Mouse (Mus musculus): ENCODE measurements around the gene Slc41a1. TPM values are rescaled to one million over a fixed set of nuclear protein-coding genes. Genes with fewer than 3 reads are reported as not detected.
"Not testable (repeated sequence)": the region's sequence is repeated elsewhere in the genome, so short reads cannot be mapped to it uniquely, and the experiment has no call there.

The Slc41a1 gene
- polyA plus RNA-seq, 1 experiment from 2014 or later: 9.3 TPM

DNA sequence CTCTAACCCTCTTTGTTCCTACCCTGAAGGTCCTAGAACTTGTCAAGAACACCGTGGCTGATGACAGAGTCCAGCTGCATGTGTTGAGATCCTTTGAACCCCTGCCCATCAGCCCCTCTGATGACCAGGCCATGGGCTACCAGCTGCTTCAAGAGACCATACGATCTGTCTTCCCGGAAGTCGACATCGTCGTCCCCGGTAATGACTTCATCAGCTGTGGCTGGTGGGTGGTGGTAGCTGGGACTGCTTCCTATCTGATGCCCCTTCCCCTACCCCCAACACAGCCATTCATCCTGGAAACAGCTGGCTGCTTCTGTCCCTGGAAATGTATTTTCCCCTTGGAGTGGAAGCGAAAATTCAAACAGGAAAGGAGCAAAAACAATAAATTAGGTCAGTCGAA is 15.3 kb upstream of the Slc41a1 start:
- no peak overlapping the region for H3K9ac ChIP-seq
- H3K4me2 ChIP-seq: no peak overlapping the region
- H3K4me1 ChIP-seq: peaks cover 6% of the 10 kb centered on the region; the same call in 1 of the 2 replicates
- no peak overlapping the region for H3K4me3 ChIP-seq
- WGBS: 39% methylated on average over 9 of the region's 9 CpGs
- no peak for ATAC-seq (ENCODE audit: extremely low read depth, insufficient number of reproducible peaks, low FRiP score, low TSS enrichment)
- H3K27ac ChIP-seq (replicated peaks): no peak overlapping the region
- no peaks in the 10 kb centered on the region for H3K36me3 ChIP-seq
- H3K9me3 ChIP-seq: no peaks in the 10 kb centered on the region
- 0 out of 2 replicates have a peak, but pooled peaks cover 4% of the 10 kb centered on the region for H3K27me3 ChIP-seq (replicated peaks)

DNA sequence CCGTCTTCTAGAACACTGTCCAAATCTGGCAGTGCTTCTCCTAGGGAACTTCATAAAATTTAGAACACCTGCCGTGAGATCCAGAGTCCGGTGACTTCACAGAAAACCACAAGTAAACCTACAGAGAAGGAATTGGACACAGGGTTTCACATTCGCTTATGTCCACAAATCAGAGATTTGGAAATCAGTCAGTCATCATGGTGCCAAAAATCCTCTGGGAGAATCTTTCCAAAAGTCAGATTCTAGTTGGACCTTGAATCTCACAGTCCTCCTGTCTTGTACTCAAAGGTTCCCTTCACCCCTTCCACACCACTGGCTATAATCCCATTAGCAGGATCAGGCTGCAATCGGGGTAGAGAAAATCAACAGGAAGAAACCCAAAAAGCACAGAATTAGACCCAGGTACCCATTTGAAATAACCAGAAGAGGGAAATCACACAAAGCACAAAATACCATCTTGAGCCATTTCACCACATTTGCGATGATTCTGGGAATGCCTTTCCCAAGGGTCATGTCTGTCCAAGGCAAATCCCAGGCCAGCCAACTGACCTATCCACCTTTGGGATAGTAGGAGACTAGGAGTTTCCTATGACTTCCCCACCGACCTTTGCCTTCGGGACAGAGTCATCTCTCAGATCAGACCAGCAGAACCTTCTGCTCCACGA is 14.5 kb upstream of the Slc41a1 start:
- WGBS: 80% methylated on average over 9 of the region's 9 CpGs
- Histone ChIP-seq H3K4me1 (peaks cover 6% of the 10 kb centered on the region; the same call in 1 of the 2 replicates), H3K9ac (no peak overlapping the region), H3K9me3 (no peaks in the 10 kb centered on the region), H3K36me3 (no peaks in the 10 kb centered on the region), H3K27me3 (replicated peaks) (0 out of 2 replicates have a peak, but pooled peaks cover 4% of the 10 kb centered on the region), H3K4me2 (no peak overlapping the region), H3K4me3 (no peak overlapping the region), H3K27ac (replicated peaks) (no peak overlapping the region)
- no peak for ATAC-seq (ENCODE audit: extremely low read depth, insufficient number of reproducible peaks, low FRiP score, low TSS enrichment)

DNA sequence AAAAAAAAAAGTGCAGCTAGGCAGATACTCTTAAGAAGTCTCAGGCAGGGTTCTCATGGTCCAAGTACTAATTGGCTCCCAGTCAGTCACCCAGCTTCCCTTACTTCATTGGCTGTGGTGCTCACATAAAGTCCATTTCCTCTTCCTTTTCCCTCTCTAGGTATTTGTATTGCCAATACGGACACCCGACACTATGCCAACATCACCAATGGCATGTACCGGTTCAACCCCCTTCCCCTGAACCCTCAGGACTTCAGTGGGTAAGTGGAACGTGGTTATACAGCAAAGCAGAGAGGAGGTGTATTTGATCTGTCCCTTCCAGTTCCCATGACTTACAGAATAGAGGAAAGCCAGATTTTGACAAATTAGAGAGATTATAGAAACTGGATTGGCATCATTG is 13.6 kb upstream of the Slc41a1 start:
- 77% methylated on average over 4 of the region's 4 CpGs for WGBS

DNA sequence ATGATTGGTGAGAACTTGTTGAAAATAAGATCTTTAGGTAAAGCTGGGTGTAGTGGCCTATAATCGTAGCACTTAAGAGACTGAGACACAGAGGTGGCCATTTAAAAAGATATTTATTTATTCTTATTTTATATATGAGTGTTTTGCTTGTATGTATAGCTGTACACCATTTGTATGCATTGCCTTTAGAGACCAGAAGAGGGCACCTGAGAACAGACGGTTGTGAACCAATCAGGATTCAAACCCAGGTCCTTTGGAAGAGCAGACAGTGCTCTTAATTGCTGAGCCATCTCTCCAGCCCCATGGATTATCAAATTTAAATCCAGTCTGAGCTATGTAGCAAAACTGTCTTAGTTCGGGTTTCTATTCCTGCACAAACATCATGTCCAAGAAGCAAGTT is 13.1 kb upstream of the Slc41a1 start:
- H3K27ac ChIP-seq (replicated peaks): no peak overlapping the region
- H3K36me3 ChIP-seq: no peaks in the 10 kb centered on the region
- no peaks in the 10 kb centered on the region for H3K9me3 ChIP-seq
- H3K4me3 ChIP-seq: no peak overlapping the region
- WGBS: 80% methylated on average over 3 of the region's 3 CpGs
- H3K4me2 ChIP-seq: no peak overlapping the region
- no peak overlapping the region for H3K9ac ChIP-seq
- peaks cover 6% of the 10 kb centered on the region; the same call in 1 of the 2 replicates for H3K4me1 ChIP-seq
- 0 out of 2 replicates have a peak, but pooled peaks cover 4% of the 10 kb centered on the region for H3K27me3 ChIP-seq (replicated peaks)
- ATAC-seq (ENCODE audit: extremely low read depth, insufficient number of reproducible peaks, low FRiP score, low TSS enrichment): no peak

More for the DNA sequence above, 13.6 kb upstream of the Slc41a1 start:
- ATAC-seq (ENCODE audit: extremely low read depth, insufficient number of reproducible peaks, low FRiP score, low TSS enrichment): no peak
- Histone ChIP-seq H3K4me3 (no peak overlapping the region), H3K36me3 (no peaks in the 10 kb centered on the region), H3K27me3 (replicated peaks) (0 out of 2 replicates have a peak, but pooled peaks cover 4% of the 10 kb centered on the region), H3K4me2 (no peak overlapping the region), H3K27ac (replicated peaks) (no peak overlapping the region), H3K9ac (no peak overlapping the region), H3K4me1 (peaks cover 6% of the 10 kb centered on the region; the same call in 1 of the 2 replicates), H3K9me3 (no peaks in the 10 kb centered on the region)

DNA sequence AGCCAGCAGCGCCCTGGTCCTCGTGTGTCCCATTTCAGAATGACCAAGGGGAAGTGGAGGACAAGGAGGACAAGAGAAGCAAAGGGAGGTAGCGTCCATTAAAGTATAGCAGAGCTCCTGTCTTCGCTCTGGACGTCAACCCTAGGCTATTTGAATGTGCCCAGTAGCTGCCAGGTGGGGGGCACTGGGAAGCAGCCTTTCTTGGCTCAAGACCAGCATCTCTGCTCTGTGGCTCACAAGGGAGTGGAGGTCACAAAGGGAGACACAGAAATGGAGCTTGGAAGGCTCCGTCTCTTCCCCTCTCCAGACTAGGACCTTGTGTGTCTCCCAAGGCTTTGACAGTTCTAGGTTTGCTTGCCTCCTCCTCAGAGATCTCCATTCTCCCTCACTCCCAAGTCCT is 10.4 kb upstream of the Slc41a1 start:
- Histone ChIP-seq H3K4me3 (no peak overlapping the region), H3K27me3 (replicated peaks) (0 out of 2 replicates have a peak, but pooled peaks cover 4% of the 10 kb centered on the region), H3K27ac (replicated peaks) (no peak overlapping the region), H3K9ac (no peak overlapping the region), H3K36me3 (no peaks in the 10 kb centered on the region), H3K4me2 (no peak overlapping the region), H3K4me1 (peaks cover 4% of the 10 kb centered on the region; the same call in 1 of the 2 replicates), H3K9me3 (no peaks in the 10 kb centered on the region)
- ATAC-seq (ENCODE audit: extremely low read depth, insufficient number of reproducible peaks, low FRiP score, low TSS enrichment): no peak
- WGBS: 68% methylated on average over 6 of the region's 6 CpGs

DNA sequence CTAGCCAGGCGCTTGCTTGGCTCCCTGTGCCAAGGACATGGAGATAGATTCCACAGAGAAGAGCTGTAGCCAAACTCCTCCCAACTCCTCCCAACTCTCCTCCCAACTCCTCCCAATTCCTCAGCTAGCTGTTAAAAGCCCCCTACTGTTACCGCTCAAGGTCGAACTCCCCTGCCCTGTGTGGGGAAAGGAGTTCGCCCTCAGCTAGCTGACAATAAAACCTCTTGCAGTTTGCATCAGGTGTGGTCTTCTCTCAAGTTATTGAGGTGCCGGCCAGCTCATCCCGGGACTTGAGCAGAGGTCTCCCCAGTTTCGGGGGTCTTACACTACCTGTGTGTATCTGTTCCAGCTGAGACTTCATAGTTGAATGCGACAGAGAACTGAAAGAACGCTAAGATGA is 6.9 kb upstream of the Slc41a1 start:
- not testable (repeated sequence) for H3K27me3 ChIP-seq (replicated peaks); H3K4me3 ChIP-seq; H3K9me3 ChIP-seq; H3K27ac ChIP-seq (replicated peaks); H3K36me3 ChIP-seq; ATAC-seq (ENCODE audit: extremely low read depth, insufficient number of reproducible peaks, low FRiP score, low TSS enrichment); H3K9ac ChIP-seq; H3K4me1 ChIP-seq; H3K4me2 ChIP-seq
- WGBS: 70% methylated on average over 9 of the region's 9 CpGs

DNA sequence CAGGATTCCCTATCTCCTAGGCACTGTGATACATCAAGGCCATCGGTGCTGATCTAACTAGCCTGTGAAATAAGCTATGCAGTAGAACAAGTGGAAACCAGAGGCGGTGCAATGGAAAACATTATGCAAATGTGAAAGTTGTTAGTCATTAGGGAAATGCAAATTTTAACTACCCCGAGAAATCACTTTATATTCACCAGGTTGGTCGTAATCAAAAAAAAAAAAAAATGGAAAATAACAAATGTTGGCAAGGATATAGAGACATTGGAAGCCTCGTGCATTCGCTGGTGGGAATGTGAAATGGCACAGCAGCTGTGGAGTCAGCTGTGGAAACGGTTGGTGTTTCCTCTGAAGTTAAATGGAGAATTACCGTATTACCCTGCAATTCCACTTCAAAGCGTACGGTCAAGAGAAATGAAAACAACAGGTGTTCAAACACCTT is 6.4 kb upstream of the Slc41a1 start:
- ATAC-seq (ENCODE audit: extremely low read depth, insufficient number of reproducible peaks, low FRiP score, low TSS enrichment): no peak
- 83% methylated on average over 10 of the region's 10 CpGs for WGBS

DNA sequence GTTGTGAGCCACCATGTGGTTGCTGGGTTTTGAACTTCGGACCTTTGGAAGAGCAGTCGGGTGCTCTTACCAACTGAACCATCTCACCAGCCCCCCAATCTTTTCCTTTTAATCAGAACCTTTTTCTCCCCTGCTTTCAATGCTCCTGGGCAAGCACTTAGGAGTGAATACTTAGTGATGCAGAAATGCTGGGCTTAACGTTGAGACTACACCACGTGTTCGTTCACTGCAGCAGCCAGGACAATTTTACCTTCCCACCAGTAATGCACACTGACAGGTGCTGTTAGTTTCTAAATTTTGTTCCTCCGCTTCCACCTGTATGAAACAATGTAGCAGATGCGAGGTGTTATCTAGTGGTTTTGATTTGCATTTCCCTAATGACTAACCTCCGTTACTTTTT is 5.0 kb upstream of the Slc41a1 start:
- 70% methylated on average over 8 of the region's 8 CpGs for WGBS
- H3K27me3 ChIP-seq (replicated peaks): no peaks in the 10 kb centered on the region
- ATAC-seq (ENCODE audit: extremely low read depth, insufficient number of reproducible peaks, low FRiP score, low TSS enrichment): no peak

More for the DNA sequence above, 6.4 kb upstream of the Slc41a1 start:
- H3K36me3 ChIP-seq: no peaks in the 10 kb centered on the region
- peaks cover 4% of the 10 kb centered on the region; the same call in 1 of the 2 replicates for H3K4me1 ChIP-seq
- no peak overlapping the region for H3K4me3 ChIP-seq
- H3K27me3 ChIP-seq (replicated peaks): no peaks in the 10 kb centered on the region
- H3K9me3 ChIP-seq: no peaks in the 10 kb centered on the region
- H3K27ac ChIP-seq (replicated peaks): no peak overlapping the region
- H3K4me2 ChIP-seq: no peak overlapping the region
- no peak overlapping the region for H3K9ac ChIP-seq

DNA sequence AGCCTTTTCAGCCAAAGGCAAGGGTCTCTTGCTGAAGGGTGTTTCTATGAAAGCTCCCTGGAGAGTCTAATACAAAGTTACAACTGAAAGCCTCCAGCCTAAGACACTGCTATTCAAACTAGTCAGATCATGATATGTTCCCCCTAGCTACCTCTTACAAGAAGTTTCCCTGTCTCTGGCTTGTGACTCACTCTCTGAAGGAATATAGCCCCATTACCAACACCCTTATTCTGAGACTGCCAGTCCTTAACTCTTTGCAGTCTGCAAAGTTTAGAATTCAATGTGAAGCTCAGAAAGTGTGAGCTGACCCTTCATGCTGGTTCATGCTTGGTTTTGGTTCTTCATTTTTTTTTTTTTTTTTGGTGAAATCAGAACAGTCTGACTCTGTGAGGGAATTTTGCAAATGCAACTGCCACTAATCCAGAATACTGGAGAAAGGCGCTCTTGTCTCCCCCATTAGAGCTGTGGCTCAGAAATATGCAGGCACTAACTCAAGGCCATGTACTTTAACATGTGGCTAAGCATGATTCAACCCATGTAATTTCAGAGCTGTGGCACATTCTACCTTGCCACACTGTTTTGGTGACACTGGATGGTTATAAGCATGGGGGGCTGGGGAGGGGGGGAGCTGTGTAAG is 4.3 kb upstream of the Slc41a1 start:
- Histone ChIP-seq H3K9me3 (no peaks in the 10 kb centered on the region), H3K27me3 (replicated peaks) (no peaks in the 10 kb centered on the region), H3K27ac (replicated peaks) (no peak overlapping the region), H3K36me3 (no peaks in the 10 kb centered on the region), H3K4me3 (no peak overlapping the region), H3K9ac (no peak overlapping the region), H3K4me2 (no peak overlapping the region), H3K4me1 (peaks cover 10% of the 10 kb centered on the region)
- 88% methylated on average over 1 of the region's 1 CpGs for WGBS
- ATAC-seq (ENCODE audit: extremely low read depth, insufficient number of reproducible peaks, low FRiP score, low TSS enrichment): no peak

More for the DNA sequence above, 5.0 kb upstream of the Slc41a1 start:
- H3K9me3 ChIP-seq: no peaks in the 10 kb centered on the region
- no peak overlapping the region for H3K27ac ChIP-seq (replicated peaks)
- no peak overlapping the region for H3K9ac ChIP-seq
- H3K36me3 ChIP-seq: no peaks in the 10 kb centered on the region
- peaks cover 9% of the 10 kb centered on the region for H3K4me1 ChIP-seq
- H3K4me3 ChIP-seq: no peak overlapping the region
- H3K4me2 ChIP-seq: no peak overlapping the region

DNA sequence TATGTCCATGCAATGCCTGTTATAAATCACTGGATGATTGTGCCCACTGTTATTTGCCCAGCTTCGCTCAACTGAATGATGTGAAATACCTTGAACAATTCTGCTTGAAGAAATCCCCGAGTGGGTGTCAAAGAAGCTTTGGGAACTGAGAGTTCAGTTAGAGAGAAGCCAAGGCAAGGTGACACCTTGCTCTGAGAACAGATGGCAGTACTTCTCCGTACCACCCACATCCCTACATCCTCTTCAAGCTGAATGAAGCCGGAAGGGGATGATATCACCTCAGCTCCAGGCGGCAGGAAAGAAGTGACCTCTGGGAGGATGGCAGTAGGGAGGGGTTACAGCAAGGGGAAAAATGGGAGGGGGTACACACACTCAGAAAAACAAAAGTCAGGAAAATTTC is 3.7 kb upstream of the Slc41a1 start:
- H3K9me3 ChIP-seq: no peaks in the 10 kb centered on the region
- H3K27me3 ChIP-seq (replicated peaks): no peaks in the 10 kb centered on the region
- ATAC-seq (ENCODE audit: extremely low read depth, insufficient number of reproducible peaks, low FRiP score, low TSS enrichment): no peak
- H3K4me2 ChIP-seq: no peak overlapping the region
- no peaks in the 10 kb centered on the region for H3K36me3 ChIP-seq
- H3K27ac ChIP-seq (replicated peaks): no peak overlapping the region
- H3K9ac ChIP-seq: no peak overlapping the region
- 28% methylated on average over 5 of the region's 5 CpGs for WGBS
- no peak overlapping the region for H3K4me3 ChIP-seq
- peaks cover 10% of the 10 kb centered on the region for H3K4me1 ChIP-seq

DNA sequence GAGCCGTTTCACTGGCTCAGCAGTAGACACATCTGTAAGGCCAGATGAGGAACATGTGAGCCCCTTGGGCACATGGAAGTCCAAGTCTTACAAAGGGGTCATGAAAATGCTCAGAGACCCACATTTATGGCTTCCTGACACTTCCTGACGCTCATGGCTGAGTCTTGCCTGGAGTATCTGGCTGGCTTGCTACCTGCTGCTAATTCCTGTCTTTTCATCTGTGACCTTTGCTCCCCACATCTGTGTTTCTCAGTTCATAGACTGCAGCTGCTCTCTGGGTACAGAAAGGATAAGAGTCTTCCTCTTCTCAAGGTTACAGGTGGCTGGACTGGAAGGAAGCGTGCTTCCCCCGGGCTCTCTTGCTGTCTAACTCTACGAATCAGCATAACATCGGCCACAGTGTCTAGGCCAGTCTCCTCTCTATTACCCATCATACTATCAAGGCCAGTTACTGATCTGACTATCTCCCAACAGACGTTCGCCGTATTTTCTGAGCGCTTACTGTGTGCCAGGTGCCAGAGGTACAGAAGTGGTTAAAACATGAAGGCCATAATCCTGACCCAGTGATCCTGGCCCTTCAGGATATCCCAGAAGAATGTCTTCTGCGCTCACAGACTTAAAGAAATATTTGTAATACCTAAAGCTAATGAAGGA is 2.6 kb upstream of the Slc41a1 start:
- H3K4me1 ChIP-seq: peaks cover 20% of the 10 kb centered on the region
- H3K9ac ChIP-seq: no peak overlapping the region
- H3K27ac ChIP-seq (replicated peaks): no peak overlapping the region
- H3K4me3 ChIP-seq: no peak overlapping the region
- no peak overlapping the region for H3K4me2 ChIP-seq
- no peaks in the 10 kb centered on the region for H3K27me3 ChIP-seq (replicated peaks)
- no peak for ATAC-seq (ENCODE audit: extremely low read depth, insufficient number of reproducible peaks, low FRiP score, low TSS enrichment)
- H3K36me3 ChIP-seq: no peaks in the 10 kb centered on the region
- no peaks in the 10 kb centered on the region for H3K9me3 ChIP-seq
- 86% methylated on average over 11 of the region's 11 CpGs for WGBS
